Mouse (Mus musculus) cortical plate, adult 2 months (tissue): ENCODE measurements around the gene Duoxa2.

Experiments
- CTCF ChIP-seq: fragments of 200-500 bp; IDR thresholded peaks from 2 replicates; pipeline ENCODE4 v1.5.1; 2011; ENCODE audit warnings: mild to moderate bottlenecking, control low read depth, low read length; ENCODE audit not compliant: insufficient read depth; ENCODE audit errors: extremely low read depth
- POLR2A ChIP-seq: fragments of 200-500 bp; IDR thresholded peaks from 2 replicates; pipeline ENCODE4 v1.6.1; 2011; ENCODE audit warnings: mild to moderate bottlenecking, low read length, control low read depth; ENCODE audit not compliant: insufficient read depth; ENCODE audit errors: extremely low read depth

DNA sequence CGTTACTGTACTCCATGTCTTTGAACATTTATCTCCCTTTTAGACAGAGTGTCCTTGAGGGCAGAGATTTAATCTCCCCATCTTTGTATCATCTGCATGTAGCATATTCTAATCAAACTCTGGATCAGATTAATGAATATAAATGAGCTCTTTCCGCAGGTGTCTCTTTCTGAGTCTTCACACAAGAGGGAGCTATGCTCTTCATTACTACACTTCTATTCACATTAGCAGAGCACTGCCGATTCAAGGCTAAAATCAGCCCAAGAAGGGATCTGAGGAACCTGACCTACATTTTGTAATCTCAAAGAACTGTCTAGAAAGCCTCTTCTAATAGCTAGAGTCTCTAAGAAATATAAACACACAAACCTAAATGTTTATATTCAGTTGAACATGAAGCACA is 10.9 kb downstream of the Duoxa2 start:
- TF ChIP-seq POLR2A (no peak), CTCF (no peak)
